Mouse (Mus musculus): Measurements from ENCODE around the gene Lrp2.

DNA sequence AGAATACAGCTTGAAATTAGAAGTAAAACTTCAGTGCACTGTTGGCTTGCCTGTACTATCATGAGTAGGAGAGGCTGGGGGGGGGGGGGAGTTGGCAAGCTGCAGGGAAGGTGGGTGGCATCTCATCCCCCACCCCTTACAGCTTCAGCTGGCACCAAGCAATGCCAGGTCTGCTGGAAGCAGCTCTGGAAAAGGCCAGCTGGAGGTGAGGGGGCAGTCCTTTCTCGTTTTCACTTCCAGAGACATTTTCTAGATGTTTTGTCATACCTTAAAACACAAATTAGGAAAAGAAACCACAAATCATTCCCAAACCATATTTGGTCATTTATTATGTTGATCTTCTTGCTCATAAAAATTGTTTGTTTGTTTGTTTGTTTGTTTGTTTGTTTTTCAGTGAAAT, 206.1 kb downstream of the Lrp2 start:
- TF ChIP-seq CTCF (IDR thresholded peaks at IDR 0.05; ENCODE audit: low read depth, low read length): no peak
- TF ChIP-seq GATA2 (IDR thresholded peaks at IDR 0.05; ENCODE audit: borderline replicate concordance, low read depth, low read length): no peak
- no peak for TF ChIP-seq GATA1 (IDR thresholded peaks at IDR 0.05; ENCODE audit: borderline replicate concordance, low read length)
